Mouse (Mus musculus) C2C12 (cell line): ENCODE data around the gene Palm2.

Source experiments
- CEBPB ChIP-seq: IDR thresholded peaks from one replicate; pipeline ENCODE4 v1.6.1; 2011; ENCODE audit warnings: low read depth, mild to moderate bottlenecking, control low read depth, moderate library complexity
- CTCF ChIP-seq: IDR thresholded peaks from one replicate; pipeline ENCODE4 v1.5.1; 2011; ENCODE audit not compliant: control insufficient read depth, insufficient read depth, insufficient read length
- FOSL1 ChIP-seq: IDR thresholded peaks from one replicate; pipeline ENCODE4 v1.8.0; 2011; ENCODE audit warnings: mild to moderate bottlenecking, low read length; ENCODE audit not compliant: poor library complexity, insufficient read depth, severe bottlenecking
- MAX ChIP-seq: IDR thresholded peaks from one replicate; pipeline ENCODE4 v1.6.1; 2011; ENCODE audit warnings: mild to moderate bottlenecking, control low read depth
- MYOD1 ChIP-seq: IDR thresholded peaks from one replicate; pipeline ENCODE4 v1.6.1; 2011; ENCODE audit warnings: low read depth; ENCODE audit not compliant: control insufficient read depth, insufficient read length
- MYOG ChIP-seq: IDR thresholded peaks from one replicate; pipeline ENCODE4 v1.6.1; 2011; ENCODE audit not compliant: control insufficient read depth, insufficient read length; ENCODE audit errors: extremely low read depth
- USF1 ChIP-seq: IDR thresholded peaks from one replicate; pipeline ENCODE4 v1.6.1; 2011; ENCODE audit warnings: low read depth, mild to moderate bottlenecking, control low read depth, moderate library complexity

GRCm38 (mm10) chr4:57599946-57600345 is 165.9 kb downstream of the Palm2 start:
- TF ChIP-seq CTCF: no peak
- TF ChIP-seq FOSL1: no peak
- no peak for TF ChIP-seq MYOG
- TF ChIP-seq MYOD1: no peak
- no peak for TF ChIP-seq MAX
- no peak for TF ChIP-seq CEBPB
- no peak for TF ChIP-seq USF1
